Mouse (Mus musculus): ENCODE data around the gene Cers1.

GRCm38 (mm10) chr8:70356111-70356510 is 40.5 kb downstream of the Cers1 start:
- TF ChIP-seq CTCF (IDR thresholded peaks at IDR 0.05) = no peak
- no peak for TF ChIP-seq POLR2A (IDR thresholded peaks at IDR 0.05; ENCODE audit: insufficient read depth, low read depth, low read length)
